21 mouse cellular contexts compared by ENCODE assay signal in the genomic region with DNA sequence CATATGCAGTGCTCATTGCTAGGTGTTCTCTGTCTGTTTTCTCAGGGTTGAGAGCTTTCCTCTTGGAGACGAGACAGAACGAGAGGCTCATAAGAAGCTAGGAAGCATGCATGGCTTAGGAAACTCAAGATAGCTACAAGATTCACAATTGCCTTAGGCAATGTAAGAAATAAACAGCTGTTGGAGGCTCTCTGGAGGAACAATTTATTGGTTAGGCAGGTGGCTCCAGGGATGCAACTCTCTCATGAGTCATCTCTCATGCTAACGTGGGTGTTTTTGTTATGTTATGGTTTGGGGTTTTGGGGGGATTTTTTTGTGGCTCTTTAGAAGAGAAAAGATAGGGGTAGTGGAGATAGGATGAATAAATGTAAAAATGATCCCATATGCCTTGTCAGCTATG.
DNase-seq lines count a peak whose midpoint lies in the region; ATAC-seq and TF ChIP-seq lines count a peak whose summit lies in the region.
"Had no signal": no experiment of that assay in that cellular context is flagged by ENCODE, and none has a peak within 500 bp of the region (broad histone marks: within the 10 kb centered on the region; RNA-seq: fewer than 3 reads in every experiment).

No protein-coding gene starts in this region.

- peak; percentile 71 for ATAC-seq in frontal cortex, adult (ENCODE audit: low TSS enrichment)
- ATAC-seq in erythroblast, adult 5-6 weeks (replicated peaks; ENCODE audit: low FRiP score, poor library complexity, severe bottlenecking) = no peak
- ATAC-seq: activated CD4-positive, CD25-positive, alpha-beta regulatory T cell, adult 4 months; CD4-positive, CD25-positive, alpha-beta regulatory T cell, adult 4 months; Patski had no signal

- DNase-seq in frontal cortex, postnatal 14 days (ENCODE audit: low spot score in 2 of 2) = no peak
- no peak for DNase-seq in left cerebral cortex, adult 2 months (ENCODE audit: extremely low spot score in 1 of 2, low spot score in 2 of 2)
- DNase-seq in left cerebral cortex, postnatal 14 days (ENCODE audit: low spot score in 2 of 2) = no peak
- DNase-seq in brain, adult 2 months (ENCODE audit: low read depth, low spot score) = peak; percentile 72
- peak; percentile 49 for DNase-seq in telencephalon, adult 2 months (ENCODE audit: low read depth, low spot score)
- no peak for DNase-seq in lung, adult 18-20 months
- DNase-seq: adrenal gland, adult 2 months; adrenal gland, adult 8-10 months; adrenal gland, postnatal 10 days; adrenal gland, postnatal 14 days; adrenal gland, postnatal 25 days; adrenal gland, postnatal 36 days; B cell, adult 2 months; cerebellum, adult 11 months; cerebellum, adult 11-12 months; cerebellum, adult 18-20 months had no signal

- H3K27ac ChIP-seq in left cerebral cortex, adult 2 months = peak overlapping the region; percentile 64

- no peak for TF ChIP-seq CTCF in left cerebral cortex, adult 2 months (IDR thresholded peaks at IDR 0.05)

- intact Hi-C loops in left cerebral cortex, adult 2 months (cut with DNase I) = loop anchor here (5.0 to 10.0 kb wide), 4 partner anchors 141 to 1728 kb away; a partner anchor contains a TSS
- intact Hi-C loops in left cerebral cortex, postnatal 14 days (cut with DNase I) = loop anchor here (10.0 kb wide), 2 partner anchors 558 to 798 kb away; a partner anchor contains a TSS

- no peak overlapping the region for H3K4me3 ChIP-seq in left cerebral cortex, adult 2 months

Comparison
In these comparisons a context has a peak if more than half of its experiments do, and no peak if none do; other contexts are left out.
1. DNase-seq: peak in brain, adult 2 months (single experiment) and telencephalon, adult 2 months (single experiment); none in frontal cortex, postnatal 14 days (0 of 2), left cerebral cortex, adult 2 months (0 of 2), left cerebral cortex, postnatal 14 days (0 of 2) and lung, adult 18-20 months (0 of 2).